Mouse (Mus musculus) cortical plate, adult 2 months (tissue): ENCODE data around the gene Rbm47.

Experiments
- CTCF ChIP-seq: fragments of 200-500 bp; IDR thresholded peaks from 2 replicates; pipeline ENCODE4 v1.5.1; 2011; ENCODE audit warnings: mild to moderate bottlenecking, control low read depth, low read length; ENCODE audit not compliant: insufficient read depth; ENCODE audit errors: extremely low read depth
- POLR2A ChIP-seq: fragments of 200-500 bp; IDR thresholded peaks from 2 replicates; pipeline ENCODE4 v1.6.1; 2011; ENCODE audit warnings: mild to moderate bottlenecking, low read length, control low read depth; ENCODE audit not compliant: insufficient read depth; ENCODE audit errors: extremely low read depth

- TF ChIP-seq CTCF (no peak), POLR2A (no peak)
Observed at GRCm38 (mm10) chr5:66062930-66063220, 110.0 kb downstream of the Rbm47 start.
